Mouse (Mus musculus) inflammation-experienced regulatory T-cells, adult 6 months (primary cell): ENCODE data around the gene Ms4a6c. TPM values are rescaled to one million over a fixed set of nuclear protein-coding genes. Genes with fewer than 3 reads are reported as not detected.
"Not testable (repeated sequence)": the region's sequence is repeated elsewhere in the genome, so short reads cannot be mapped to it uniquely, and the experiment has no call there.

Source experiments
- ATAC-seq: one replicate; pipeline ENCODE4 v1.8.0; 2017
- polyA plus RNA-seq, 3 experiments: library from polyadenylated mRNA; unstranded; fragments of 100-300 nt; shearing (Covaris generic); gene quantifications; one replicate each; pipeline ENCODE4 v1.2.1; 2017

The Ms4a6c gene
- polyA plus RNA-seq, 3 experiments from 2014 or later, result 17.0 to 36.7 (median 21.0) TPM

DNA sequence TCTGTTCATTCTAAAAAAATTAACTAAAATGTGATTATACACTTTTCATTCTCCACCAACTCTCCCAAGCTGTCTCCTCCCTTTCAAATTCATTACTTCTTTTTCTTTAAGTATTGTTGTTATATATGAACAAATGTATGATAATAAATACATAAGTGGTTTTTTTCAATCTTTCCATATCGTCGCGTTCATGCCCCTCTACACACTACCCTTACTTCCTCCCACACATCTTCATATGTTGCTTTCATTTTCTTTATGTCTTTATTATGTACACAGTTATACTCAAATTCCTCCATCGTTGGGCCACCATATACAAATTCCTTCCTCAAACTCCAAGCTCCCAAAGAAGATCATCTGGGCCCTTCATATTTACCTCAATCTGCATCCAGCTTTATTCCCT is 32.2 kb downstream of the Ms4a6c start:
- peak; percentile 29 for ATAC-seq

DNA sequence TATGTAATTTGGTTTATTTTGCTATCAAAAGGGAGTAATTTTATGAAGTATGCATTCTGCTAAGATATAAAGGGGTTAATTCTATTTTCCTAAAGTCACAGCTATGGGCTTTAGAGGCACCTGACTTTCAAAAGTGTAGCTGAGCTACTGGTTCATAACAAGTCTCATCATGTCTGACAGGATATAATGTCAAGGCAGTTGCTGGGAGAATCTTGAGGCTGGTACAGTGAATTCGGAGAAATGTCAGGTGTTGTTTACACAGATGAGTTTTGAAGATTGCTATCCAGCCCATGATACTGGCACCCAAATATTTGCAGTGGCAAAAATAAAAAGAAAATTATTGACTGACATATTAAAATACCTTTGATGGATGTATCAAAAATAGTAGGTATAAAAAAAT is 35.7 kb downstream of the Ms4a6c start:
- peak; percentile 59 for ATAC-seq

DNA sequence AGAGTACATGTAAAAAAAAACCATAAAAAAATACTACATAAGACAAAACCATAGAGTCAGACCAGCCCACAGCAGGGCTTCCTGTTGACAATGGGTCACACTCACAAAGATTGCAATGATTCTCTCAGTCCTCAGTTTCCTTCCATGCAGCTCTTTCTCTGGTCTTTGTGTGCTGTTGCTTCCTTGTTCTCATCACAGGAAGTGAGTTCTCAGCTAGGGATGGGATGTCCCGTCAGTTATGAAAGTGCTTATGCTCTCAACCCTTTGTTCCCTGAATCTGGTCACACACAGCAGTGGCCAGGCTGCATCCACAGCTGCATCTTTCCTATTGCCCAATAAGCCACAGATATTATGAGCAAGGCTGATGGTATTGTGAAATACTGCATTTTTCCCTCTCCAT is 44.3 kb downstream of the Ms4a6c start:
- peak; percentile 63 for ATAC-seq

DNA sequence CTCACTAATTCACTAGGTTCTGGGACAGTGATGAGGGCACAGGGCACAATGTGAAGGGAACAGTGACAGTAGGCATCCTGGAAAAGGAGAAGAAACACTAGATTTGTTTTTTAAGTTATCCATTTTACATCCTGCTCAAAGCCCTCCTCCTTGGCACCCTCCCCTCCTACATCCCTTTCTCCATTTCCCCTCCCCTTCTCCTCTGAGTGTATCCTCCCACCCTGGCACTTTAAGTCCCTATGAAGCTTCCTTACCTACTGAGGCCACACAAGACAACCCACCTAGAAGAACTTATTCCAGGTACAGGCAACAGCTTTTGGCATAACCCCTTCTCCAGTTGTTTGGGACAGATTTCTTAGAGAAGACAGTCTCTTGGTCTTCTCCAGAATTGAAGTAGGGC is 47.1 kb downstream of the Ms4a6c start, which contains the start of gene Ms4a6b:
Ms4a6b (plus strand) TSS at position 267 of the 400 bp plus-strand sequence.
- peak; percentile 15 for ATAC-seq

DNA sequence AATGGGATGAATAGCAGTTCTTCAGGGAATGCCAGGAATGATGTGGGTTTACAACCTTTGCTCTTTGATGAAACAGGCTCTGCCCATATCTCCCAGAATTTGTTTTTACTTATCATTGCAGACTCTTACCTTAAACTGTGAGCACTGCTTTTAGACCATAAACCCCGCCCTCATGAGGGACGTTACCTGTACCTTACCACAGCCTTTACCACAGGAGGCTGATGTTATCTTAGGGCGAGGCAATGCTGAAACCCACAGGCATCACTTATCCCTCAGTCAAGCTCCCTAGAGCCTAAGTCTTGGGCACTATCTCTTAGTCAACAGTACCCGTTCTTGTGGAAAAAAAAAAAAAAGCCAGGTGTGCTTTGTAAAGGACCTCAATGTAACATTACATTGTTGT is 47.7 kb downstream of the Ms4a6c start:
- peak; percentile 60 for ATAC-seq

DNA sequence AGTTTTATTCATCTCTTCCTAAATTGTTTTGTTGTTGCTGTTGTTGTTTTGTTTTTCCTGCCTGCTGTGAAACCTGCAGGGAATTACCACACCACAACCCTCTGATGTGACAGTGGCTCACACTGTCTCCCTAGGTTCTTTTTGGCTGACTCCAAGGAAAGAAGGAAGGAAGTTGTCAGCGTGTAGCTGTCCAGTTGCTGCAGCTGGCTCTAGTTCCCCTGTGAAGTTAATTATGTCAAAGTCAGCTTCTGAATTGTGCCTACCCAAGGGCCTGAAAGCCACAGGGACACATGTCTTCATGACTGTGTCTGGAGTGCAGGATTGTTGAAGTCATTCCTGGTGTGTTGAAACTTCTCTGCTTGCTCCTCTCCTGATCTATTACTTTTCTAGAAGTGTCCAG is 48.2 kb downstream of the Ms4a6c start:
- not testable (repeated sequence) for ATAC-seq

DNA sequence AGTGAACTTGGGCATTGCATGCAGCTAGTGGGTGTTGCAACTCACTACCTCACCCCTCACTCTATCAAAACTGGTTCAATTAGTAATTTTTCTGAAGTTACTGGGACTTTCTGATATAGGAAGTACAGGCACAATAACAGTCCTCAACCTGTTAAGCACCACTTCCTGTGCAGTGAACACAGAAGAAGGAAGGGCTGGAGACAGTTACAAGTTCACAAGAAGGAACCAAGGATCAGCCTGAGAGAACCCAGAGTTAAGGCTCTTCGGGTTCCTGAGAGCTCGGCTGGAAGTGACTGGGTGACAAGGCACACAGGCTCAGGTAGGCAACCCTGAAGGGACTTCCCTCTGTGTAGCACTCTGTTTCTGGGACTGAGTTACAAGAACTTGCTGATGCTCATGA is 49.2 kb downstream of the Ms4a6c start:
- peak; percentile 39 for ATAC-seq

DNA sequence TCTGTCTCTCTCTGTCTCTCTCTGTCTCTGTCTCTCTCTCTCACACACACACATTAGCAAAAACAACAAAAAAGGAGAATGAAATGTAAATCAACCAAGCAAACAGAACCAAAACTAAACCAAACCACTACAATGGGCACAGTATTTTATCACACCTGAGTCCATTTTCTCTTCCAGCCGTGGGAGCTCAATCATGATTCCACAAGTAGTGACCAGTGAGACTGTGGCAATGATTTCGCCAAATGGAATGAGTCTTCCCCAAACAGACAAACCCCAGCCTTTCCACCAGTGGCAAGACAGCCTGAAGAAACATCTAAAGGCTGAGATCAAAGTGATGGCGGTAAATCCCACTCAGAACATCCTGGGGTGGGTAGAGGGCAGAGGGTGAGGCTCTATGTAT is 51.0 kb downstream of the Ms4a6c start:
- no peak for ATAC-seq

Other genes with a start within 250 kb of the Ms4a6c start
- gene Ms4a12, start 236.9 kb upstream of the Ms4a6c start, polyA plus RNA-seq, result not detected
- 10 to 100 TPM in 1 of 3 experiments, 1 to 10 TPM in 1, under 1 TPM in 1; 0.94 to 10.9 (median 6.5) TPM for gene Ms4a1, start 203.1 kb upstream of the Ms4a6c start, polyA plus RNA-seq
- not detected for gene Ms4a5, start 185.5 kb upstream of the Ms4a6c start, polyA plus RNA-seq
- not detected for gene Ms4a14, start 154.9 kb upstream of the Ms4a6c start, polyA plus RNA-seq
- gene Ms4a7, start 133.2 kb upstream of the Ms4a6c start, polyA plus RNA-seq, result under 1 TPM in 1 of 3 experiments, not detected in 2; 0.68 TPM
- gene Ms4a4a, start 93.8 kb upstream of the Ms4a6c start, polyA plus RNA-seq, result 1 to 10 TPM in 2 of 3 experiments, not detected in 1; 1.2 to 3.9 TPM
- gene Ms4a4c, start 64.6 kb upstream of the Ms4a6c start, polyA plus RNA-seq, result 10 to 100 TPM; 37.0 to 78.1 (median 53.9) TPM
- 1,000 to 10,000 TPM; 2,395 to 2,899 (median 2,705) TPM for gene Ms4a4b, start 25.8 kb upstream of the Ms4a6c start, polyA plus RNA-seq
- 100 to 1,000 TPM; 382 to 635 (median 544) TPM for gene Gm8369, start 16.6 kb downstream of the Ms4a6c start, polyA plus RNA-seq
- 1,000 to 10,000 TPM; 1,170 to 1,320 (median 1,200) TPM for gene Ms4a6b, start 47.1 kb downstream of the Ms4a6c start, polyA plus RNA-seq
- gene Ms4a4d, start 67.4 kb downstream of the Ms4a6c start, polyA plus RNA-seq, result 1 to 10 TPM; 2.1 to 5.3 (median 3.7) TPM
- gene Ms4a6d, start 135.5 kb downstream of the Ms4a6c start, polyA plus RNA-seq, result 10 to 100 TPM; 17.3 to 36.2 (median 20.1) TPM
- gene Ms4a2, start 154.4 kb downstream of the Ms4a6c start, polyA plus RNA-seq, result under 1 TPM in 1 of 3 experiments, not detected in 2; 0.26 TPM
- not detected for gene Ms4a3, start 171.5 kb downstream of the Ms4a6c start, polyA plus RNA-seq
- gene Oosp2, start 191.2 kb downstream of the Ms4a6c start, polyA plus RNA-seq, result not detected
- gene Oosp1, start 221.8 kb downstream of the Ms4a6c start, polyA plus RNA-seq, result not detected
- not detected for gene Oosp3, start 227.7 kb downstream of the Ms4a6c start, polyA plus RNA-seq